Mouse (Mus musculus) intestine, postnatal 0 days (tissue): ENCODE results near the gene 5830411N06Rik. TPM values are rescaled to one million over a fixed set of nuclear protein-coding genes. Genes with fewer than 3 reads are reported as not detected.

Experiments used
- ATAC-seq: fragments of 200-750 bp; cut with Nextera tagmentation; 2 replicates; pipeline ENCODE4 v1.8.0; 2017; ENCODE audit warnings: mild to moderate bottlenecking, moderate TSS enrichment, moderate library complexity
- H3K27ac ChIP-seq: fragments of 300-500 bp; sonication (generic); 2 replicates; pipeline ENCODE4 v1.5.1; 2014; ENCODE audit warnings: mild to moderate bottlenecking, low read depth, low read length, moderate library complexity
- H3K27me3 ChIP-seq: fragments of 300-500 bp; sonication (generic); replicated peaks from 2 replicates; pipeline ENCODE4 v1.6.1; 2014; ENCODE audit warnings: low read length, mixed read lengths; ENCODE audit not compliant: control insufficient read depth, insufficient read depth
- H3K36me3 ChIP-seq: fragments of 300-500 bp; sonication (generic); 2 replicates; pipeline ENCODE4 v1.6.1; 2014; ENCODE audit warnings: mild to moderate bottlenecking, moderate library complexity; ENCODE audit not compliant: control insufficient read depth, insufficient read depth
- H3K4me1 ChIP-seq: fragments of 300-500 bp; sonication (generic); replicated peaks from 2 replicates; pipeline ENCODE4 v1.6.1; 2014; ENCODE audit warnings: antibody characterized with exemption, low read length, mixed read lengths; ENCODE audit not compliant: control insufficient read depth, insufficient read depth
- H3K4me2 ChIP-seq: fragments of 300-500 bp; sonication (generic); replicated peaks from 2 replicates; pipeline ENCODE4 v1.6.1; 2014; ENCODE audit warnings: low read depth, mild to moderate bottlenecking, moderate library complexity
- H3K4me3 ChIP-seq: fragments of 300-500 bp; sonication (generic); 2 replicates; pipeline ENCODE4 v1.5.1; 2014; ENCODE audit warnings: low read depth, low read length
- H3K9ac ChIP-seq: fragments of 300-500 bp; sonication (generic); 2 replicates; pipeline ENCODE4 v1.6.1; 2014; ENCODE audit warnings: mild to moderate bottlenecking, low read depth, low read length
- H3K9me3 ChIP-seq: fragments of 300-500 bp; sonication (generic); 2 replicates; pipeline ENCODE4 v1.6.1; 2016; ENCODE audit warnings: mixed run types; ENCODE audit not compliant: control insufficient read depth
- CTCF ChIP-seq: sonication (generic); IDR thresholded peaks from 2 replicates; pipeline ENCODE4 v1.5.1; 2016; ENCODE audit warnings: low read depth, mild to moderate bottlenecking, control low read depth, antibody characterized with exemption, moderate library complexity
- WGBS: fragments of 180-500 bp; shearing (Covaris S2); extraction: QIAGEN DNeasy Blood & Tissue Kit; methylation state at CpG from one replicate; pipeline ENCODE4 v1.1.7; 2014; 5-methylcytosine and 5-hydroxymethylcytosine counted together
- polyA plus RNA-seq: library from polyadenylated mRNA; unstranded; fragments of >200 nt; fragmentation: Nextera tagmentation; extraction: Ambion mirVana; gene quantifications from 2 replicates; pipeline ENCODE4 v1.2.1, GENCODE M21; 2015

5830411N06Rik gene
- polyA plus RNA-seq, 1 experiment from 2014 or later, result not detected

- H3K27ac ChIP-seq, result no peak overlapping the region
- H3K27me3 ChIP-seq, result no peaks in the 10 kb centered on the region
- no peaks in the 10 kb centered on the region for H3K36me3 ChIP-seq
- H3K4me1 ChIP-seq, result no peaks in the 10 kb centered on the region
- H3K4me3 ChIP-seq, result no peak overlapping the region
- H3K9me3 ChIP-seq, result no peaks in the 10 kb centered on the region
- WGBS, result 84% methylated on average over 7 of the region's 7 CpGs
- no peak for ATAC-seq
- no peak overlapping the region for H3K4me2 ChIP-seq
- TF ChIP-seq CTCF, result no peak
- no peak overlapping the region for H3K9ac ChIP-seq
Observed at GRCm38 (mm10) chr7:140253780-140254299, 6.8 kb downstream of the 5830411N06Rik start.

- no peaks in the 10 kb centered on the region for H3K4me1 ChIP-seq
- H3K9me3 ChIP-seq, result no peaks in the 10 kb centered on the region
- ATAC-seq, result no peak
- no peak overlapping the region for H3K4me2 ChIP-seq
- no peak overlapping the region for H3K27ac ChIP-seq
- no peaks in the 10 kb centered on the region for H3K36me3 ChIP-seq
- H3K27me3 ChIP-seq, result no peaks in the 10 kb centered on the region
- no peak overlapping the region for H3K4me3 ChIP-seq
- TF ChIP-seq CTCF, result no peak
- 77% methylated on average over 9 of the region's 9 CpGs for WGBS
- no peak overlapping the region for H3K9ac ChIP-seq
Observed at GRCm38 (mm10) chr7:140295746-140296145, 48.7 kb downstream of the 5830411N06Rik start.

GRCm38 (mm10) chr7:140296876-140297275 lies 49.8 kb downstream of the 5830411N06Rik start:
- no peak overlapping the region for H3K4me3 ChIP-seq
- no peak overlapping the region for H3K27ac ChIP-seq
- H3K9me3 ChIP-seq, result no peaks in the 10 kb centered on the region
- 74% methylated on average over 6 of the region's 6 CpGs for WGBS
- no peak for ATAC-seq
- no peaks in the 10 kb centered on the region for H3K36me3 ChIP-seq
- no peak overlapping the region for H3K9ac ChIP-seq
- H3K27me3 ChIP-seq, result no peaks in the 10 kb centered on the region
- TF ChIP-seq CTCF, result no peak
- H3K4me2 ChIP-seq, result no peak overlapping the region
- no peaks in the 10 kb centered on the region for H3K4me1 ChIP-seq

- no peaks in the 10 kb centered on the region for H3K4me1 ChIP-seq
- H3K27me3 ChIP-seq, result no peaks in the 10 kb centered on the region
- H3K27ac ChIP-seq, result no peak overlapping the region
- ATAC-seq, result no peak
- H3K9me3 ChIP-seq, result no peaks in the 10 kb centered on the region
- H3K9ac ChIP-seq, result no peak overlapping the region
- H3K36me3 ChIP-seq, result no peaks in the 10 kb centered on the region
- WGBS, result 80% methylated on average over 3 of the region's 3 CpGs
- no peak overlapping the region for H3K4me3 ChIP-seq
- H3K4me2 ChIP-seq, result no peak overlapping the region
- TF ChIP-seq CTCF, result no peak
Observed at GRCm38 (mm10) chr7:140299416-140299815, 52.3 kb downstream of the 5830411N06Rik start.

- H3K9me3 ChIP-seq, result no peaks in the 10 kb centered on the region
- H3K4me1 ChIP-seq, result no peaks in the 10 kb centered on the region
- no peaks in the 10 kb centered on the region for H3K27me3 ChIP-seq
- H3K4me3 ChIP-seq, result no peak overlapping the region
- TF ChIP-seq CTCF, result no peak
- no peak overlapping the region for H3K27ac ChIP-seq
- no peaks in the 10 kb centered on the region for H3K36me3 ChIP-seq
- H3K9ac ChIP-seq, result no peak overlapping the region
- ATAC-seq, result no peak
- no peak overlapping the region for H3K4me2 ChIP-seq
- whole genome bisulfite sequencing, result 83% methylated on average over 3 of the region's 3 CpGs
Observed at GRCm38 (mm10) chr7:140319861-140320385, 72.8 kb downstream of the 5830411N06Rik start.

- no peak for TF ChIP-seq CTCF
- H3K36me3 ChIP-seq, result no peaks in the 10 kb centered on the region
- no peak within 1 kb of the TSS for H3K4me3 ChIP-seq
- H3K27ac ChIP-seq, result no peak within 1 kb of the TSS
- no peaks in the 10 kb centered on the region for H3K27me3 ChIP-seq
- no peaks in the 10 kb centered on the region for H3K9me3 ChIP-seq
- H3K4me1 ChIP-seq, result no peaks in the 10 kb centered on the region
- 47% methylated on average over 1 of the region's 1 CpGs for WGBS
- H3K4me2 ChIP-seq, result no peak within 1 kb of the TSS
- no peak within 1 kb of the TSS for H3K9ac ChIP-seq
- ATAC-seq, result no peak
Observed at GRCm38 (mm10) chr7:140320558-140320957, 73.5 kb downstream of the 5830411N06Rik start, which contains the start of gene Olfr525. Gene Olfr525, plus strand, starts transcription at chr7:140320858.
